Comparison of ENCODE assay signal across 8 mouse cellular contexts in genomic region chr19:10244183-10244582, GRCm38 (mm10). TPM values are rescaled to one million over a fixed set of nuclear protein-coding genes. Genes with fewer than 3 reads are reported as not detected.
DNase-seq lines count a peak whose midpoint lies in the region; TF ChIP-seq lines count a peak whose summit lies in the region.

No protein-coding gene starts in this region.

- DNase-seq in gastrocnemius, postnatal 10 days = peak; percentile 64
- no peak for DNase-seq in gastrocnemius, postnatal 25 days
- DNase-seq in thymus, adult 2 months = peak; percentile 40
- DNase-seq in thymus, adult 18-20 months = no peak
- peak; percentile 71 for DNase-seq in embryo, embryonic 9.5 days (ENCODE audit: extremely low spot score)
- DNase-seq in layer of hippocampus, postnatal 25 days (ENCODE audit: extremely low spot score in 1 of 2, low spot score in 1 of 2) = peak; percentile 53 to 78
- DNase-seq in urinary bladder, postnatal 4 days (ENCODE audit: low spot score in 2 of 2) = no peak

- TF ChIP-seq CTCF in thymus, adult 2 months (IDR thresholded peaks at IDR 0.05; ENCODE audit: borderline replicate concordance, control insufficient read depth, extremely low read depth, insufficient read depth, low read length, poor library complexity) = peak; percentile 45; the same call in 1 of the 2 replicates

- H3K36me3 ChIP-seq in thymus, adult 2 months (ENCODE audit: control insufficient read depth, insufficient read depth, low read length) = no peaks in the 10 kb centered on the region
- no peaks in the 10 kb centered on the region for H3K36me3 ChIP-seq in myocyte (ENCODE audit: control insufficient read depth, insufficient read depth)

- H3K4me2 ChIP-seq in myocyte (ENCODE audit: low read depth) = no peak overlapping the region

- H3K27ac ChIP-seq in thymus, adult 2 months (ENCODE audit: control insufficient read depth, insufficient read depth, low read length) = no peak overlapping the region

- H3K79me2 ChIP-seq in myocyte (ENCODE audit: control insufficient read depth, insufficient read depth) = no peaks in the 10 kb centered on the region

- peaks cover 6% of the 10 kb centered on the region; the same call in 1 of the 2 replicates for H3K4me1 ChIP-seq in thymus, adult 2 months (replicated peaks; ENCODE audit: control insufficient read depth, insufficient read depth, low read length)

- peaks cover 7% of the 10 kb centered on the region; the same call in 1 of the 2 replicates for H3K27me3 ChIP-seq in thymus, adult 2 months (ENCODE audit: control insufficient read depth, insufficient read depth, low read length)
- H3K27me3 ChIP-seq in myocyte (ENCODE audit: control insufficient read depth, insufficient read depth, insufficient read length) = no peaks in the 10 kb centered on the region

- no peak overlapping the region for H3ac ChIP-seq in myocyte (ENCODE audit: control insufficient read depth, insufficient read length)

- no peak overlapping the region for H3K4me3 ChIP-seq in thymus, adult 2 months (ENCODE audit: control insufficient read depth, insufficient read depth, low read length)
- H3K4me3 ChIP-seq in myocyte = no peak overlapping the region

- WGBS in thymus, adult 2 months = 36% methylated on average over 3 of the region's 3 CpGs

- no peak for TF ChIP-seq POLR2A in thymus, adult 2 months (IDR thresholded peaks at IDR 0.05; ENCODE audit: control insufficient read depth, extremely low read depth, insufficient read depth, low read length, poor library complexity)
- TF ChIP-seq POLR2A in myocyte (IDR thresholded peaks at IDR 0.05; ENCODE audit: insufficient read length, low read depth) = no peak

TF ChIP-seq in myocyte, 11 proteins besides CTCF, POLR2A, EP300 and RAD21:
- TF ChIP-seq CEBPB (IDR thresholded peaks at IDR 0.05; ENCODE audit: insufficient read depth, poor library complexity, severe bottlenecking) (no peak), TCF12 (IDR thresholded peaks at IDR 0.05; ENCODE audit: insufficient read depth, poor library complexity, severe bottlenecking) (no peak), POLR2AphosphoS2 (IDR thresholded peaks at IDR 0.05; ENCODE audit: insufficient read length, low read depth) (peak; percentile 45)

RNA-seq across cellular contexts. Expression of gene Myrf, which starts 3.6 kb away (rescaled TPM):
- total RNA-seq in gastrocnemius, postnatal 10 days (2021) = under 1 TPM; 0.09 to 0.14 TPM
- total RNA-seq in gastrocnemius, postnatal 25 days (2021) = not detected
- polyA plus RNA-seq in thymus, adult 2 months (2012; rRNA removed) = 2.7 and 4.9 TPM in 2 replicates
- total RNA-seq in layer of hippocampus, postnatal 25 days (2021) = 10 to 100 TPM; 30.5 to 32.4 TPM
- polyA plus RNA-seq in myocyte (2012; fragmentation: generic; extraction: Trizol) = 1.5 TPM

RNA-seq across cellular contexts. Expression of gene Fen1, which starts 40.2 kb away (rescaled TPM):
- total RNA-seq in gastrocnemius, postnatal 10 days (2021) = 1 to 10 TPM; 8.4 to 9.1 TPM
- 1 to 10 TPM; 2.9 to 3.7 TPM for total RNA-seq in gastrocnemius, postnatal 25 days (2021)
- 43.8 and 57.8 TPM in 2 replicates for polyA plus RNA-seq in thymus, adult 2 months (2012; rRNA removed)
- 1 to 10 TPM; 9.1 to 9.4 TPM for total RNA-seq in layer of hippocampus, postnatal 25 days (2021)
- 14.1 TPM for polyA plus RNA-seq in myocyte (2012; fragmentation: generic; extraction: Trizol)

RNA-seq across cellular contexts. Expression of gene Tmem258, which starts 40.4 kb away (rescaled TPM):
- total RNA-seq in gastrocnemius, postnatal 10 days (2021) = 100 to 1,000 TPM; 118 to 127 TPM
- total RNA-seq in gastrocnemius, postnatal 25 days (2021) = 10 to 100 TPM; 81.8 to 94.5 TPM
- polyA plus RNA-seq in thymus, adult 2 months (2012; rRNA removed) = 159 and 189 TPM in 2 replicates
- 10 to 100 TPM; 84.3 to 92.4 TPM for total RNA-seq in layer of hippocampus, postnatal 25 days (2021)
- polyA plus RNA-seq in myocyte (2012; fragmentation: generic; extraction: Trizol) = 291 TPM

Comparison
In these comparisons a context has a peak if more than half of its experiments do, and no peak if none do; other contexts are left out.
1. DNase-seq: peak in gastrocnemius, postnatal 10 days (single experiment), thymus, adult 2 months (single experiment), embryo, embryonic 9.5 days (single experiment) and layer of hippocampus, postnatal 25 days (2 of 2); none in gastrocnemius, postnatal 25 days (single experiment), thymus, adult 18-20 months (0 of 2) and urinary bladder, postnatal 4 days (0 of 2).
2. RNA of gene Myrf, which starts 3.6 kb away (total RNA-seq): 30.5 to 32.4 TPM in layer of hippocampus, postnatal 25 days; 0.09 to 0.14 TPM in gastrocnemius, postnatal 10 days and not detected in gastrocnemius, postnatal 25 days; every median in the first group is over 10 times any median in the second.